Mouse (Mus musculus) CH12.LX (cell line): ENCODE measurements around the gene Epb41l2. TPM values are rescaled to one million over a fixed set of nuclear protein-coding genes. Genes with fewer than 3 reads are reported as not detected.

Experiments used
- DNase-seq: peaks from one replicate; pipeline ENCODE4 v3.0.0-alpha.2; 2013; ENCODE audit errors: extremely low read depth
- H3K27ac ChIP-seq: 2 replicates; pipeline ENCODE4 v1.5.1; 2012; ENCODE audit warnings: low read depth, mild to moderate bottlenecking, control low read depth, moderate library complexity; ENCODE audit not compliant: insufficient read depth
- H3K27me3 ChIP-seq: replicated peaks from 2 replicates; pipeline ENCODE3; 2012; ENCODE audit warnings: inconsistent platforms
- H3K36me3 ChIP-seq, 2 experiments: replicated peaks in 1 of 2; 2 replicates each; pipeline versions ENCODE3 to v1.6.1; 2012; ENCODE audit warnings: inconsistent platforms in 1 of 2, low read length in 1 of 2, mild to moderate bottlenecking in 1 of 2, mixed read lengths in 1 of 2, moderate library complexity in 1 of 2; ENCODE audit not compliant: control insufficient read depth in 1 of 2, insufficient read depth in 1 of 2
- H3K4me1 ChIP-seq, 2 experiments: 2 replicates each; pipeline ENCODE4 v1.6.1; 2012; ENCODE audit warnings: inconsistent platforms in 1 of 2, moderate library complexity in 1 of 2; ENCODE audit not compliant: insufficient read depth in 2 of 2, control insufficient read depth in 1 of 2
- H3K4me2 ChIP-seq: 2 replicates; pipeline ENCODE4 v1.6.1; 2012; ENCODE audit warnings: low read depth, mild to moderate bottlenecking, control low read depth; ENCODE audit not compliant: poor library complexity, insufficient read depth, severe bottlenecking
- H3K4me3 ChIP-seq, 3 experiments: fragments of 150-350 bp in 1 of 3; sonication (generic) in 1 of 3; replicated peaks in 1 of 3; 2 replicates each; pipeline versions ENCODE3 to v1.5.1; 2011 to 2012; ENCODE audit warnings: low read depth in 2 of 3, low read length in 2 of 3, mild to moderate bottlenecking in 2 of 3, moderate library complexity in 2 of 3, control low read depth in 1 of 3, improper control_type of control experiment in 1 of 3, inconsistent platforms in 1 of 3, mixed read lengths in 1 of 3; ENCODE audit not compliant: poor library complexity in 1 of 3
- H3K79me2 ChIP-seq: replicated peaks from 2 replicates; pipeline ENCODE4 v1.6.1; 2012; ENCODE audit warnings: mild to moderate bottlenecking, moderate library complexity; ENCODE audit not compliant: control insufficient read depth, poor library complexity, insufficient read depth, severe bottlenecking; ENCODE audit errors: extremely low read depth
- H3K9ac ChIP-seq: 2 replicates; pipeline ENCODE4 v1.6.1; 2012; ENCODE audit warnings: low read depth, mild to moderate bottlenecking, control low read depth, moderate library complexity; ENCODE audit not compliant: insufficient read depth
- H3K9me3 ChIP-seq: replicated peaks from 2 replicates; pipeline ENCODE3; 2012; ENCODE audit warnings: low read length, inconsistent platforms, mixed read lengths
- BHLHE40 ChIP-seq: IDR thresholded peaks from 2 replicates; pipeline ENCODE4 v1.6.1; 2011; ENCODE audit warnings: mild to moderate bottlenecking, low read depth, low read length, improper control_type of control experiment
- CHD1 ChIP-seq: IDR thresholded peaks from 2 replicates; pipeline ENCODE4 v1.6.1; 2012; ENCODE audit warnings: low read depth, low read length, improper control_type of control experiment, inconsistent platforms
- CHD2 ChIP-seq: IDR thresholded peaks from 2 replicates; pipeline ENCODE4 v1.6.1; 2011; ENCODE audit warnings: low read length, improper control_type of control experiment
- CTCF ChIP-seq, 2 experiments: IDR thresholded peaks in 1 of 2; conservative IDR thresholded peaks in 1 of 2; 2 replicates each; pipeline ENCODE4 v1.5.1; 2011 to 2012; ENCODE audit warnings: low read depth in 2 of 2, low read length in 2 of 2, improper control_type of control experiment in 1 of 2, inconsistent platforms in 1 of 2, mild to moderate bottlenecking in 1 of 2, moderate library complexity in 1 of 2
- E2F4 ChIP-seq: IDR thresholded peaks from 2 replicates; pipeline ENCODE4 v1.6.1; 2011; ENCODE audit warnings: low read depth, low read length, improper control_type of control experiment; ENCODE audit not compliant: insufficient replicate concordance
- EP300 ChIP-seq: IDR thresholded peaks from 2 replicates; pipeline ENCODE4 v1.6.1; 2011; ENCODE audit warnings: low read length, improper control_type of control experiment
- ETS1 ChIP-seq: conservative IDR thresholded peaks from 2 replicates; pipeline ENCODE4 v1.6.1; 2012; ENCODE audit warnings: low read depth, mild to moderate bottlenecking, inconsistent platforms, low read length, improper control_type of control experiment, moderate library complexity
- GABPA ChIP-seq: IDR thresholded peaks from 2 replicates; pipeline ENCODE4 v1.6.1; 2012; ENCODE audit warnings: low read depth, low read length, improper control_type of control experiment, inconsistent platforms; ENCODE audit not compliant: insufficient replicate concordance
- IRF4 ChIP-seq: IDR thresholded peaks from 2 replicates; pipeline ENCODE4 v1.6.1; 2014; ENCODE audit warnings: low read depth, mild to moderate bottlenecking, inconsistent platforms, low read length, improper control_type of control experiment
- JUN ChIP-seq: IDR thresholded peaks from 2 replicates; pipeline ENCODE4 v1.6.1; 2011; ENCODE audit warnings: low read depth, mild to moderate bottlenecking, low read length, improper control_type of control experiment, moderate library complexity; ENCODE audit not compliant: insufficient read depth
- JUND ChIP-seq: conservative IDR thresholded peaks from 2 replicates; pipeline ENCODE4 v1.6.1; 2011; ENCODE audit warnings: low read depth, low read length, improper control_type of control experiment
- KAT2A ChIP-seq: IDR thresholded peaks from 2 replicates; pipeline ENCODE4 v1.6.1; 2012; ENCODE audit warnings: low read length, improper control_type of control experiment, inconsistent platforms; ENCODE audit not compliant: insufficient replicate concordance
- MAFK ChIP-seq: IDR thresholded peaks from 2 replicates; pipeline ENCODE4 v1.6.1; 2011; ENCODE audit warnings: low read length, improper control_type of control experiment; ENCODE audit not compliant: insufficient replicate concordance
- MAX ChIP-seq: IDR thresholded peaks from 2 replicates; pipeline ENCODE4 v1.6.1; 2011; ENCODE audit warnings: low read length, improper control_type of control experiment
- MEF2A ChIP-seq: IDR thresholded peaks from 2 replicates; pipeline ENCODE4 v1.6.1; 2014; ENCODE audit warnings: low read depth, mild to moderate bottlenecking, inconsistent platforms, low read length, improper control_type of control experiment, borderline replicate concordance
- MXI1 ChIP-seq: IDR thresholded peaks from 2 replicates; pipeline ENCODE4 v1.6.1; 2011; ENCODE audit warnings: mild to moderate bottlenecking, low read depth, low read length, improper control_type of control experiment
- MYC ChIP-seq: IDR thresholded peaks from 2 replicates; pipeline ENCODE4 v1.6.1; 2011; ENCODE audit warnings: low read depth, mild to moderate bottlenecking, improper control_type of control experiment, low read length
- NELFE ChIP-seq: IDR thresholded peaks from 2 replicates; pipeline ENCODE4 v1.6.1; 2011; ENCODE audit warnings: low read depth, low read length, improper control_type of control experiment
- NRF1 ChIP-seq: IDR thresholded peaks from 2 replicates; pipeline ENCODE4 v1.6.1; 2014; ENCODE audit warnings: low read depth, mild to moderate bottlenecking, inconsistent platforms, low read length, improper control_type of control experiment, moderate library complexity
- PAX5 ChIP-seq: IDR thresholded peaks from 2 replicates; pipeline ENCODE4 v1.6.1; 2012; ENCODE audit warnings: low read length, inconsistent platforms, mixed read lengths
- POLR2AphosphoS2 ChIP-seq: IDR thresholded peaks from 2 replicates; pipeline ENCODE4 v1.6.1; 2011; ENCODE audit warnings: low read depth, low read length, improper control_type of control experiment
- RAD21 ChIP-seq: IDR thresholded peaks from 2 replicates; pipeline ENCODE4 v1.6.1; 2011; ENCODE audit warnings: low read depth, mild to moderate bottlenecking, low read length, improper control_type of control experiment, moderate library complexity
- RCOR1 ChIP-seq: conservative IDR thresholded peaks from 2 replicates; pipeline ENCODE4 v1.6.1; 2012; ENCODE audit warnings: low read depth, mild to moderate bottlenecking, inconsistent platforms, low read length, improper control_type of control experiment
- SIN3A ChIP-seq: IDR thresholded peaks from 2 replicates; pipeline ENCODE4 v1.6.1; 2012; ENCODE audit warnings: low read length, improper control_type of control experiment, inconsistent platforms
- SMC3 ChIP-seq: IDR thresholded peaks from 2 replicates; pipeline ENCODE4 v1.6.1; 2011; ENCODE audit warnings: low read depth, low read length, improper control_type of control experiment
- TCF12 ChIP-seq: IDR thresholded peaks from 2 replicates; pipeline ENCODE4 v1.6.1; 2014; ENCODE audit warnings: low read depth, mild to moderate bottlenecking, inconsistent platforms, low read length, improper control_type of control experiment
- UBTF ChIP-seq: IDR thresholded peaks from 2 replicates; pipeline ENCODE4 v1.6.1; 2012; ENCODE audit warnings: low read depth, mild to moderate bottlenecking, inconsistent platforms, low read length, improper control_type of control experiment, moderate library complexity
- USF1 ChIP-seq: IDR thresholded peaks from 2 replicates; pipeline ENCODE4 v1.6.1; 2014; ENCODE audit warnings: low read depth, mild to moderate bottlenecking, inconsistent platforms, low read length, improper control_type of control experiment
- USF2 ChIP-seq: conservative IDR thresholded peaks from 2 replicates; pipeline ENCODE4 v1.6.1; 2011; ENCODE audit warnings: low read depth, low read length, improper control_type of control experiment
- ZC3H11A ChIP-seq: IDR thresholded peaks from 2 replicates; pipeline ENCODE4 v1.6.1; 2012; ENCODE audit warnings: low read depth, mild to moderate bottlenecking, inconsistent platforms, low read length, improper control_type of control experiment
- ZKSCAN1 ChIP-seq: IDR thresholded peaks from 2 replicates; pipeline ENCODE4 v1.6.1; 2012; ENCODE audit warnings: low read depth, inconsistent platforms, low read length, improper control_type of control experiment, borderline replicate concordance
- ZNF384 ChIP-seq: IDR thresholded peaks from 2 replicates; pipeline ENCODE4 v1.6.1; 2012; ENCODE audit warnings: low read depth, low read length, improper control_type of control experiment, inconsistent platforms
- dilution Hi-C: fragments of 300-500 bp; cut with MboI; formaldehyde crosslinking; loops from 2 replicates; pipeline ENCODE4 v1.14.3; 2020; ENCODE audit warnings: low sequenced_read_pairs; ENCODE audit not compliant: extremely low pct_unique_long_range_greater_than_20kb, extremely low pct_ligation_motif_present
- in situ Hi-C: fragments of 300-500 bp; cut with MboI; formaldehyde crosslinking; loops from 3 replicates; pipeline ENCODE4 v1.14.3; 2019; ENCODE audit warnings: low sequenced_read_pairs, low pct_ligation_motif_present, low pct_unique_long_range_greater_than_20kb, mixed read lengths
- polyA plus RNA-seq: library from polyadenylated mRNA; unstranded; fragments of >175 nt; gene quantifications from 2 replicates; pipeline ENCODE4 v1.2.1, GENCODE M21; 2012; ENCODE audit warnings: low read depth; ENCODE audit not compliant: insufficient read length
- total RNA-seq, 2 experiments: library from RNA; depleted of rRNA; stranded (reverse); fragments of 300-350 nt in 1 of 2; fragments of >200 nt in 1 of 2; gene quantifications; 2 replicates each; pipeline ENCODE4 v1.2.3; 2012 to 2014

The Epb41l2 gene
- total and polyA plus RNA-seq, 3 experiments, result 24.3 to 71.2 (median 28.4) TPM

DNA sequence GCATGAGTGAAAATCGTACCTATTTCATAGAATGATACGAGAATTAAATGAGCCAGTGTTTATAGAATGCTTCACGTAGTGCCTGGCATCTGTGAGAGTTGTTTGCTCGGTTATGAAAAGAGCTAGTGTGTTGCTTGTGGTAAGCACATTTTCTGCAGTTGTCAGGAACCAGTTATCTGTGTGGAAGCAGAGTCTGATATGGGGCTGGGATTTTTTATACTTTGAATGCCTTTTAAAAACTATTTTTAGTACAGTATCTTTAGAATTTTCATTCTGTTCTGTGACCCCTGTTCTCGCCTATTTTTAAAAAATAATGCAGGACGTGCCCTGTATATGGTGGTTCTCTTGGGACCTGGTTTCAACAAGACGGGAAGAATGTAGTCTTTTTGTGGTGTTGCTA is 6.1 kb downstream of the Epb41l2 start:
- DNase-seq, result no peak
- Histone ChIP-seq H3K4me2 (no peak overlapping the region), H3K27ac (no peak overlapping the region), H3K4me3 (no peak overlapping the region), H3K9ac (no peak overlapping the region), H3K36me3 (peaks cover 0 to 11% of the 10 kb centered on the region in 2 experiments)
- TF ChIP-seq MEF2A (no peak), POLR2AphosphoS2 (no peak), CHD1 (no peak), RAD21 (no peak), UBTF (no peak), USF1 (no peak), ZKSCAN1 (no peak), GABPA (no peak), NELFE (no peak)
- TF ChIP-seq, all 38 proteins: peak for 0
- peaks cover 23% of the 10 kb centered on the region for H3K79me2 ChIP-seq
- H3K9me3 ChIP-seq, result no peaks in the 10 kb centered on the region
- dilution Hi-C loops (no loop called here), in situ Hi-C loops (loop anchor here (5.0 kb wide), 1 partner anchor 73 kb away; no protein-coding TSS in a partner anchor)
- no peaks in the 10 kb centered on the region for H3K27me3 ChIP-seq
- peaks cover 5 to 83% of the 10 kb centered on the region in 2 experiments; a peak in 3 of 4 replicates for H3K4me1 ChIP-seq

DNA sequence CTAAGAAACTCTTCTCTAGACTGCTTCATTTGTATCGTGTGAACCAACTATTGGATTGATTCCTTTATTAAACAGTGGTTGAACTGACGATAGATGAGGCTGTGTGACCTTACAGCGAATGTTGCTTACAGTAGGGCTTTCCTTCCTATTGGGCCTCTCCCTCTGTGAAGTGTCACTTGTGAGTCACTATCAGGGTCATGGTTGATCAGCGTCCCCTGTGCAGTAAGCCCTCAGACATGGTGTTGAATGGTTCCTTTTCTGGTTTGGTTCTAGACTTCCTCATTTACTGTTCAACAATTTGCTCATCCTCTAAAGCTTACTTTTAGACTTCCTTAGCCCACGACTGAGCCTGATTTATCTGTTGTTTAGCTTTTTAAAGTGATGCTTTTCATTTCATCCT is 7.1 kb downstream of the Epb41l2 start:
- Histone ChIP-seq H3K4me3 (peak overlapping the region in 2 of 3 experiments; percentile 5 to 35), H3K4me1 (peaks cover 5 to 83% of the 10 kb centered on the region in 2 experiments; a peak in 3 of 4 replicates), H3K27me3 (no peaks in the 10 kb centered on the region), H3K36me3 (peaks cover 0 to 11% of the 10 kb centered on the region in 2 experiments), H3K27ac (no peak overlapping the region), H3K9ac (no peak overlapping the region), H3K4me2 (peak overlapping the region; percentile 89; the same call in 1 of the 2 replicates), H3K79me2 (peaks cover 19% of the 10 kb centered on the region), H3K9me3 (no peaks in the 10 kb centered on the region)
- dilution Hi-C loops, result no loop called here
- in situ Hi-C loops, result loop anchor here (5.0 kb wide), 1 partner anchor 74 kb away; no protein-coding TSS in a partner anchor
- peak; percentile 86 for DNase-seq
- TF ChIP-seq ZKSCAN1, result no peak
- no peak for TF ChIP-seq MAX
- no peak for TF ChIP-seq CTCF (conservative IDR thresholded peaks at IDR 0.05 in 1 of 2, IDR thresholded peaks at IDR 0.05 in 1 of 2; ENCODE audit: low read depth in 2 of 2, low read length in 2 of 2)
- TF ChIP-seq BHLHE40, result peak; percentile 54; the same call in 1 of the 2 replicates
- no peak for TF ChIP-seq NRF1
- no peak for TF ChIP-seq POLR2AphosphoS2
- no peak for TF ChIP-seq CHD1
- TF ChIP-seq USF2, result no peak
- no peak for TF ChIP-seq E2F4
- TF ChIP-seq PAX5, result no peak
- TF ChIP-seq SIN3A, result no peak
- TF ChIP-seq RCOR1, result no peak
- TF ChIP-seq MYC, result no peak
- peak; percentile 46; the same call in 1 of the 2 replicates for TF ChIP-seq ETS1
- no peak for TF ChIP-seq JUN
- no peak for TF ChIP-seq NELFE
- no peak for TF ChIP-seq ZC3H11A
- TF ChIP-seq GABPA, result no peak
- TF ChIP-seq JUND, result no peak
- TF ChIP-seq IRF4, result 0 out of 2 replicates have a peak, but pooled peaks have one; percentile 25
- TF ChIP-seq EP300, result peak; percentile 45; the same call in 1 of the 2 replicates
- TF ChIP-seq KAT2A, result no peak
- TF ChIP-seq TCF12, result no peak
- no peak for TF ChIP-seq MAFK
- TF ChIP-seq MXI1, result no peak
- no peak for TF ChIP-seq SMC3
- TF ChIP-seq ZNF384, result no peak
- TF ChIP-seq CHD2, result no peak
